In genomic region chr7:143042897-143043300, GRCm38 (mm10) we compare ENCODE assay signal across 11 mouse cellular contexts. TPM values are rescaled to one million over a fixed set of nuclear protein-coding genes. Genes with fewer than 3 reads are reported as not detected.
A peak's percentile ranks its signal among the peaks of the same experiment; 100 is the strongest.
DNase-seq lines count a peak whose midpoint lies in the region; ATAC-seq lines count a peak whose summit lies in the region.
"Had no signal": no experiment of that assay in that cellular context is flagged by ENCODE, and none has a peak within 500 bp of the region (broad histone marks: within the 10 kb centered on the region; RNA-seq: fewer than 3 reads in every experiment).

No protein-coding gene starts in this region.

- H3K4me3 ChIP-seq in heart, embryonic 10.5 days = no peak overlapping the region
- H3K4me3 ChIP-seq in liver, embryonic 12.5 days = no peak overlapping the region
- H3K4me3 ChIP-seq in liver, embryonic 11.5 days (ENCODE audit: low read depth, low read length) = no peak overlapping the region
- H3K4me3 ChIP-seq in embryonic facial prominence, embryonic 10.5 days = no peak overlapping the region
- H3K4me3 ChIP-seq: embryonic facial prominence, embryonic 12.5 days; hindbrain, embryonic 13.5 days had no signal

- DNase-seq in heart, embryonic 10.5 days (ENCODE audit: low spot score) = no peak
- DNase-seq in heart, postnatal 25 days (ENCODE audit: low spot score) = no peak
- DNase-seq in liver, embryonic 11.5 days (ENCODE audit: low spot score) = no peak
- DNase-seq in embryonic facial prominence, embryonic 10.5 days (ENCODE audit: low spot score) = no peak
- DNase-seq in embryo, embryonic 10 days (ENCODE audit: low spot score) = no peak
- no peak for DNase-seq in ovary, postnatal 10 days (ENCODE audit: low spot score)
- DNase-seq: right cerebral cortex, postnatal 14 days had no signal

- WGBS in heart, embryonic 10.5 days = 62% methylated on average over 3 of the region's 3 CpGs
- WGBS in liver, embryonic 12.5 days (ENCODE audit: insufficient replicate concordance) = 28% methylated on average over 3 of the region's 3 CpGs
- WGBS in liver, embryonic 11.5 days = 50% methylated on average over 3 of the region's 3 CpGs
- 77% methylated on average over 3 of the region's 3 CpGs for WGBS in embryonic facial prominence, embryonic 10.5 days

- intact Hi-C loops in heart, postnatal 25 days (cut with DNase I) = no loop called here

- H3K9me3 ChIP-seq in heart, embryonic 10.5 days = no peaks in the 10 kb centered on the region
- H3K9me3 ChIP-seq in liver, embryonic 12.5 days (replicated peaks) = no peaks in the 10 kb centered on the region
- no peaks in the 10 kb centered on the region; the same call in 1 of the 2 replicates for H3K9me3 ChIP-seq in liver, embryonic 11.5 days (ENCODE audit: control insufficient read depth, low read length)
- H3K9me3 ChIP-seq in embryonic facial prominence, embryonic 10.5 days = no peaks in the 10 kb centered on the region
- H3K9me3 ChIP-seq: embryonic facial prominence, embryonic 12.5 days; hindbrain, embryonic 13.5 days had no signal

- ATAC-seq in liver, embryonic 12.5 days = no peak
- ATAC-seq in liver, embryonic 11.5 days (replicated peaks; ENCODE audit: low FRiP score) = no peak
- peak; percentile 32 for ATAC-seq in megakaryocyte progenitor cell, adult 5-6 weeks (replicated peaks; ENCODE audit: poor library complexity)

- H3K27me3 ChIP-seq in heart, embryonic 10.5 days (ENCODE audit: insufficient read depth, poor library complexity, severe bottlenecking) = no peaks in the 10 kb centered on the region
- H3K27me3 ChIP-seq in liver, embryonic 12.5 days (replicated peaks) = 0 out of 2 replicates have a peak, but pooled peaks cover 3% of the 10 kb centered on the region
- H3K27me3 ChIP-seq in liver, embryonic 11.5 days (replicated peaks; ENCODE audit: control insufficient read depth, insufficient read depth, low read length) = no peaks in the 10 kb centered on the region
- H3K27me3 ChIP-seq in embryonic facial prominence, embryonic 10.5 days (replicated peaks; ENCODE audit: low read depth, poor library complexity, severe bottlenecking) = no peaks in the 10 kb centered on the region
- H3K27me3 ChIP-seq: embryonic facial prominence, embryonic 12.5 days; hindbrain, embryonic 13.5 days had no signal

- H3K4me2 ChIP-seq in liver, embryonic 12.5 days = no peak overlapping the region
- H3K4me2 ChIP-seq in liver, embryonic 11.5 days = no peak overlapping the region
- H3K4me2 ChIP-seq: embryonic facial prominence, embryonic 12.5 days; hindbrain, embryonic 13.5 days had no signal

- peaks cover 20% of the 10 kb centered on the region for H3K4me1 ChIP-seq in heart, embryonic 10.5 days
- H3K4me1 ChIP-seq in liver, embryonic 12.5 days = peaks cover 34% of the 10 kb centered on the region
- peaks cover 19% of the 10 kb centered on the region for H3K4me1 ChIP-seq in liver, embryonic 11.5 days (replicated peaks; ENCODE audit: control insufficient read depth, insufficient read depth, low read length)
- H3K4me1 ChIP-seq in embryonic facial prominence, embryonic 10.5 days = peaks cover 17% of the 10 kb centered on the region
- H3K4me1 ChIP-seq: hindbrain, embryonic 13.5 days had no signal

- H3K9ac ChIP-seq in liver, embryonic 12.5 days = no peak overlapping the region
- no peak overlapping the region for H3K9ac ChIP-seq in liver, embryonic 11.5 days (ENCODE audit: low read depth, low read length)
- H3K9ac ChIP-seq: embryonic facial prominence, embryonic 12.5 days; hindbrain, embryonic 13.5 days had no signal

- peak overlapping the region; percentile 68; the same call in 1 of the 2 replicates for H3K27ac ChIP-seq in heart, embryonic 10.5 days
- H3K27ac ChIP-seq in liver, embryonic 12.5 days = 0 out of 2 replicates have a peak overlapping the region, but pooled peaks have one; percentile 22
- no peak overlapping the region for H3K27ac ChIP-seq in liver, embryonic 11.5 days (ENCODE audit: low read depth, low read length)
- H3K27ac ChIP-seq in embryonic facial prominence, embryonic 10.5 days (replicated peaks) = 0 out of 2 replicates have a peak overlapping the region, but pooled peaks have one; percentile 21
- H3K27ac ChIP-seq: embryonic facial prominence, embryonic 12.5 days; hindbrain, embryonic 13.5 days had no signal

- H3K36me3 ChIP-seq in heart, embryonic 10.5 days = no peaks in the 10 kb centered on the region
- H3K36me3 ChIP-seq in liver, embryonic 12.5 days = no peaks in the 10 kb centered on the region
- H3K36me3 ChIP-seq in liver, embryonic 11.5 days (ENCODE audit: control insufficient read depth, insufficient read depth, low read length) = no peaks in the 10 kb centered on the region
- H3K36me3 ChIP-seq in embryonic facial prominence, embryonic 10.5 days (replicated peaks) = no peaks in the 10 kb centered on the region
- H3K36me3 ChIP-seq: embryonic facial prominence, embryonic 12.5 days; hindbrain, embryonic 13.5 days had no signal

RNA-seq across cellular contexts. Expression of gene Cd81, which starts 9.6 kb away (rescaled TPM):
- 472 and 583 TPM in 2 replicates for polyA plus RNA-seq in heart, embryonic 10.5 days (2016; fragmentation: Nextera tagmentation; extraction: Ambion mirVana)
- 100 to 1,000 TPM; 424 to 455 TPM for total RNA-seq in heart, postnatal 25 days (2021)
- polyA plus RNA-seq in liver, embryonic 12.5 days (2016; fragmentation: Nextera tagmentation; extraction: Ambion mirVana) = 154 TPM in 2 replicates
- 273 and 276 TPM in 2 replicates for polyA plus RNA-seq in liver, embryonic 11.5 days (2014; fragmentation: Nextera tagmentation; extraction: Ambion mirVana)
- 251 and 255 TPM in 2 replicates for polyA plus RNA-seq in embryonic facial prominence, embryonic 10.5 days (2016; fragmentation: Nextera tagmentation; extraction: Ambion mirVana)
- 118 and 140 TPM in 2 replicates for total RNA-seq in megakaryocyte progenitor cell, adult 5-6 weeks (2015)
- 121 and 181 TPM in 2 replicates for total RNA-seq in megakaryocyte progenitor cell, adult 5-6 weeks (2017)

RNA-seq across cellular contexts. Expression of gene Tssc4, which starts 26.1 kb away (rescaled TPM):
- polyA plus RNA-seq in heart, embryonic 10.5 days (2016; fragmentation: Nextera tagmentation; extraction: Ambion mirVana) = 78.0 and 99.5 TPM in 2 replicates
- 10 to 100 TPM; 13.8 to 19.6 TPM for total RNA-seq in heart, postnatal 25 days (2021)
- polyA plus RNA-seq in liver, embryonic 12.5 days (2016; fragmentation: Nextera tagmentation; extraction: Ambion mirVana) = 50.2 and 50.5 TPM in 2 replicates
- 48.9 and 52.2 TPM in 2 replicates for polyA plus RNA-seq in liver, embryonic 11.5 days (2014; fragmentation: Nextera tagmentation; extraction: Ambion mirVana)
- 130 and 132 TPM in 2 replicates for polyA plus RNA-seq in embryonic facial prominence, embryonic 10.5 days (2016; fragmentation: Nextera tagmentation; extraction: Ambion mirVana)
- 18.7 and 23.5 TPM in 2 replicates for total RNA-seq in megakaryocyte progenitor cell, adult 5-6 weeks (2015)
- 26.8 and 33.7 TPM in 2 replicates for total RNA-seq in megakaryocyte progenitor cell, adult 5-6 weeks (2017)

RNA-seq across cellular contexts. Expression of gene Tspan32, which starts 38.1 kb away (rescaled TPM):
- 19.3 and 21.1 TPM in 2 replicates for polyA plus RNA-seq in heart, embryonic 10.5 days (2016; fragmentation: Nextera tagmentation; extraction: Ambion mirVana)
- total RNA-seq in heart, postnatal 25 days (2021) = 1 to 10 TPM in 1 of 2 experiments, under 1 TPM in 1; 0.34 to 1.5 TPM
- polyA plus RNA-seq in liver, embryonic 12.5 days (2016; fragmentation: Nextera tagmentation; extraction: Ambion mirVana) = 105 and 106 TPM in 2 replicates
- polyA plus RNA-seq in liver, embryonic 11.5 days (2014; fragmentation: Nextera tagmentation; extraction: Ambion mirVana) = 115 and 118 TPM in 2 replicates
- 4.4 and 4.6 TPM in 2 replicates for polyA plus RNA-seq in embryonic facial prominence, embryonic 10.5 days (2016; fragmentation: Nextera tagmentation; extraction: Ambion mirVana)
- total RNA-seq in megakaryocyte progenitor cell, adult 5-6 weeks (2015) = 127 and 144 TPM in 2 replicates
- 98.1 and 105 TPM in 2 replicates for total RNA-seq in megakaryocyte progenitor cell, adult 5-6 weeks (2017)

RNA-seq across cellular contexts. Expression of gene Trpm5, which starts 51.5 kb away (rescaled TPM):
- 1.1 and 1.5 TPM in 2 replicates for polyA plus RNA-seq in heart, embryonic 10.5 days (2016; fragmentation: Nextera tagmentation; extraction: Ambion mirVana)
- not detected for total RNA-seq in heart, postnatal 25 days (2021)
- polyA plus RNA-seq in liver, embryonic 12.5 days (2016; fragmentation: Nextera tagmentation; extraction: Ambion mirVana) = 1.3 and 1.6 TPM in 2 replicates
- 1.2 and 1.3 TPM in 2 replicates for polyA plus RNA-seq in liver, embryonic 11.5 days (2014; fragmentation: Nextera tagmentation; extraction: Ambion mirVana)
- 0.60 and 0.77 TPM in 2 replicates for polyA plus RNA-seq in embryonic facial prominence, embryonic 10.5 days (2016; fragmentation: Nextera tagmentation; extraction: Ambion mirVana)
- total RNA-seq in megakaryocyte progenitor cell, adult 5-6 weeks (2015) = not detected in 2 replicates
- total RNA-seq in megakaryocyte progenitor cell, adult 5-6 weeks (2017) = not detected in 2 replicates
